ENCODE assay signal across 34 mouse cellular contexts in genomic region chr13:92753676-92754075, GRCm38 (mm10). TPM values are rescaled to one million over a fixed set of nuclear protein-coding genes. Genes with fewer than 3 reads are reported as not detected.
"Had no signal": no experiment of that assay in that cellular context is flagged by ENCODE, and none has a peak within 500 bp of the region (broad histone marks: within the 10 kb centered on the region; RNA-seq: fewer than 3 reads in every experiment).

No protein-coding gene starts in this region.

- H3K27ac ChIP-seq: limb, embryonic 10.5 days; limb, embryonic 12.5 days; limb, embryonic 13.5 days; limb, embryonic 15.5 days; liver, embryonic 12.5 days; liver, embryonic 13.5 days; liver, embryonic 14.5 days; liver, embryonic 15.5 days; lung, embryonic 15.5 days; macrophage; midbrain, embryonic 10.5 days; midbrain, embryonic 12.5 days; midbrain, embryonic 13.5 days; neural tube, embryonic 12.5 days had no signal

- H3K27me3 ChIP-seq: limb, embryonic 12.5 days; lung, embryonic 15.5 days; midbrain, embryonic 12.5 days; midbrain, embryonic 13.5 days; neural tube, embryonic 12.5 days had no signal

- H3K4me2 ChIP-seq: limb, embryonic 12.5 days; limb, embryonic 13.5 days; limb, embryonic 15.5 days; liver, embryonic 11.5 days; liver, embryonic 12.5 days; liver, embryonic 13.5 days; liver, embryonic 15.5 days; lung, embryonic 14.5 days; lung, embryonic 15.5 days; midbrain, embryonic 12.5 days; midbrain, embryonic 13.5 days; neural tube, embryonic 12.5 days had no signal

- DNase-seq: left cerebral cortex, postnatal 4 days; liver; liver, embryonic 13.5 days; liver, postnatal 0 days; lung, adult 18-20 months; lung, adult 2 months; lung, embryonic 14.5 days; lung, postnatal 10 days; lung, postnatal 14 days; lung, postnatal 36 days; lung, postnatal 4 days; midbrain, embryonic 14.5 days had no signal

- H3K9ac ChIP-seq: limb, embryonic 12.5 days; limb, embryonic 13.5 days; limb, embryonic 15.5 days; liver, embryonic 12.5 days; liver, embryonic 13.5 days; liver, embryonic 14.5 days; liver, embryonic 15.5 days; liver, postnatal 0 days; lung, embryonic 14.5 days; lung, embryonic 15.5 days; midbrain, embryonic 12.5 days; midbrain, embryonic 13.5 days; neural tube, embryonic 12.5 days had no signal

- ATAC-seq: liver, embryonic 12.5 days; liver, postnatal 0 days; lung, postnatal 0 days; midbrain, embryonic 13.5 days; midbrain, embryonic 16.5 days had no signal

- H3K9me3 ChIP-seq: limb, embryonic 10.5 days; limb, embryonic 12.5 days; limb, embryonic 13.5 days; limb, embryonic 15.5 days; liver, embryonic 12.5 days; liver, embryonic 13.5 days; liver, embryonic 15.5 days; lung, embryonic 15.5 days; megakaryocyte, embryonic 14.5 days; midbrain, embryonic 10.5 days; midbrain, embryonic 12.5 days; midbrain, embryonic 13.5 days; neural tube, embryonic 12.5 days had no signal

- H3K4me1 ChIP-seq: liver, embryonic 12.5 days; liver, embryonic 13.5 days; midbrain, embryonic 13.5 days; neural tube, embryonic 12.5 days had no signal

- H3K4me3 ChIP-seq: limb, embryonic 10.5 days; limb, embryonic 12.5 days; limb, embryonic 13.5 days; limb, embryonic 15.5 days; liver, embryonic 12.5 days; liver, embryonic 13.5 days; liver, embryonic 15.5 days; lung, embryonic 15.5 days; megakaryocyte, embryonic 14.5 days; midbrain, embryonic 10.5 days; midbrain, embryonic 12.5 days; midbrain, embryonic 13.5 days; myocyte; neural tube, embryonic 12.5 days had no signal

- H3K36me3 ChIP-seq: limb, embryonic 10.5 days; limb, embryonic 12.5 days; limb, embryonic 13.5 days; limb, embryonic 15.5 days; liver, embryonic 12.5 days; liver, embryonic 13.5 days; liver, embryonic 15.5 days; lung, embryonic 15.5 days; midbrain, embryonic 10.5 days; midbrain, embryonic 12.5 days; midbrain, embryonic 13.5 days; neural tube, embryonic 12.5 days had no signal

RNA-seq across cellular contexts. Expression of gene Thbs4, which starts 40.9 kb away (rescaled TPM):
- total RNA-seq: megakaryocyte progenitor cell, adult 5-6 weeks; megakaryocyte, adult 5-6 weeks; megakaryocyte-erythroid progenitor cell, adult 5-6 weeks; monocyte, adult 5-6 weeks had no signal
- polyA plus RNA-seq: macrophage, myocyte had no signal
